Mouse (Mus musculus) kidney, embryonic 14.5 days (tissue): ENCODE data around the gene Scfd1. TPM values are rescaled to one million over a fixed set of nuclear protein-coding genes. Genes with fewer than 3 reads are reported as not detected.

Experiments used
- ATAC-seq: fragments of 200-750 bp; cut with Nextera tagmentation; 2 replicates; pipeline ENCODE4 v1.8.0; 2017; ENCODE audit warnings: moderate number of reproducible peaks, mild to moderate bottlenecking, moderate TSS enrichment, moderate library complexity; ENCODE audit not compliant: low FRiP score, low TSS enrichment
- H3K27ac ChIP-seq: fragments of 300-500 bp; sonication (generic); 2 replicates; pipeline ENCODE4 v1.5.1; 2014; ENCODE audit warnings: low read depth, mild to moderate bottlenecking, low read length, moderate library complexity, mixed read lengths
- H3K27me3 ChIP-seq: fragments of 300-500 bp; sonication (generic); 2 replicates; pipeline ENCODE4 v1.6.1; 2014; ENCODE audit warnings: mild to moderate bottlenecking, low read length; ENCODE audit not compliant: control insufficient read depth, insufficient read depth
- H3K36me3 ChIP-seq: fragments of 300-500 bp; sonication (generic); 2 replicates; pipeline ENCODE4 v1.6.1; 2014; ENCODE audit warnings: low read length, mixed read lengths; ENCODE audit not compliant: control insufficient read depth, insufficient read depth
- H3K4me1 ChIP-seq: fragments of 300-500 bp; sonication (generic); 2 replicates; pipeline ENCODE4 v1.6.1; 2014; ENCODE audit warnings: low read length, mixed read lengths; ENCODE audit not compliant: control insufficient read depth, insufficient read depth
- H3K4me2 ChIP-seq: fragments of 300-500 bp; sonication (generic); replicated peaks from 2 replicates; pipeline ENCODE4 v1.6.1; 2014; ENCODE audit warnings: low read depth, mild to moderate bottlenecking, low read length
- H3K4me3 ChIP-seq: fragments of 300-500 bp; sonication (generic); 2 replicates; pipeline ENCODE4 v1.5.1; 2014; ENCODE audit warnings: mild to moderate bottlenecking, low read length
- H3K9ac ChIP-seq: fragments of 300-500 bp; sonication (generic); 2 replicates; pipeline ENCODE4 v1.6.1; 2014; ENCODE audit warnings: low read depth, mild to moderate bottlenecking, low read length, moderate library complexity
- H3K9me3 ChIP-seq: fragments of 300-500 bp; sonication (generic); 2 replicates; pipeline ENCODE4 v1.6.1; 2016; ENCODE audit warnings: low read length; ENCODE audit not compliant: control insufficient read depth
- WGBS: fragments of 180-500 bp; shearing (Covaris S2); extraction: QIAGEN DNeasy Blood & Tissue Kit; methylation state at CpG from one replicate; pipeline ENCODE4 v1.1.7; 2014; 5-methylcytosine and 5-hydroxymethylcytosine counted together
- polyA plus RNA-seq: library from polyadenylated mRNA; unstranded; fragments of >200 nt; fragmentation: Nextera tagmentation; extraction: Ambion mirVana; gene quantifications from 2 replicates; pipeline ENCODE4 v1.2.1, GENCODE M21; 2014

Scfd1 gene
- polyA plus RNA-seq, 1 experiment from 2014 or later: 91.9 TPM

- 91% methylated on average over 2 of the region's 2 CpGs for WGBS
- Histone ChIP-seq H3K4me1 (no peaks in the 10 kb centered on the region), H3K4me3 (no peak overlapping the region), H3K36me3 (no peaks in the 10 kb centered on the region), H3K27me3 (no peaks in the 10 kb centered on the region), H3K9ac (no peak overlapping the region), H3K9me3 (no peaks in the 10 kb centered on the region), H3K27ac (no peak overlapping the region), H3K4me2 (no peak overlapping the region)
- no peak for ATAC-seq
Observed at GRCm38 (mm10) chr12:51481246-51481645, 103.9 kb downstream of the Scfd1 start.

- 89% methylated on average over 7 of the region's 7 CpGs for WGBS
- no peak for ATAC-seq
- Histone ChIP-seq H3K4me3 (no peak overlapping the region), H3K4me1 (no peaks in the 10 kb centered on the region), H3K4me2 (no peak overlapping the region), H3K36me3 (no peaks in the 10 kb centered on the region), H3K27me3 (no peaks in the 10 kb centered on the region), H3K9me3 (no peaks in the 10 kb centered on the region), H3K27ac (no peak overlapping the region), H3K9ac (no peak overlapping the region)
Observed at GRCm38 (mm10) chr12:51492040-51492439, 114.7 kb downstream of the Scfd1 start.

DNA sequence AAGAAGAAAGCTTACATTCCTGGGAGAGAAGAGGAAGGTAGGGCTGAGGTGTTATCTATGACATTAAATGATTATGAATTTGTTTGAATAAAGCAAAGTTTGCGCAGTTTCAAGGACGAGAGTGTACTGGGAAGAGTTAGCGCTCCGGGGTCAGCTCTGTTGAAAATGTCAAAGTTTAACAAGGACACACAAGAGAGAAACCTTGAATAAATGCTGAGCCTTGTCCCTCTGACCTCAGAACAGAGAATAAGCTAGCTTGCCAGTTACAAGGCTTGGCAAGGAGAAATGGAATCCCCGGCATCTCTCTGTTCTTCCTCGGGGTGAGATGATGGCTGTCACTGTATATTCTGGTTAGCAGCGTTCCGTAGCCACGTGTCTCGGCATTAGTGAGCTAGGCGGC is 116.2 kb downstream of the Scfd1 start:
- Histone ChIP-seq H3K27me3 (no peaks in the 10 kb centered on the region), H3K4me2 (no peak overlapping the region), H3K9ac (no peak overlapping the region), H3K27ac (no peak overlapping the region), H3K36me3 (no peaks in the 10 kb centered on the region), H3K4me3 (no peak overlapping the region), H3K4me1 (no peaks in the 10 kb centered on the region), H3K9me3 (no peaks in the 10 kb centered on the region)
- 86% methylated on average over 11 of the region's 11 CpGs for WGBS
- no peak for ATAC-seq

- Histone ChIP-seq H3K27ac (no peak overlapping the region), H3K9me3 (no peaks in the 10 kb centered on the region), H3K4me3 (no peak overlapping the region), H3K9ac (no peak overlapping the region), H3K36me3 (no peaks in the 10 kb centered on the region), H3K27me3 (no peaks in the 10 kb centered on the region), H3K4me2 (no peak overlapping the region), H3K4me1 (no peaks in the 10 kb centered on the region)
- 95% methylated on average over 20 of the region's 20 CpGs for WGBS
- no peak for ATAC-seq
Observed at GRCm38 (mm10) chr12:51494641-51495040, 117.3 kb downstream of the Scfd1 start.

Other genes with a start within 250 kb of the Scfd1 start
- 29.1 and 38.8 TPM in 2 replicates for gene G2e3, start 29.4 kb upstream of the Scfd1 start, polyA plus RNA-seq
- gene Coch, start 215.8 kb downstream of the Scfd1 start, polyA plus RNA-seq: 0.30 and 0.67 TPM in 2 replicates